Mouse (Mus musculus) embryo, embryonic 10.5 days (tissue): ENCODE results near the gene Gm20773.
"Not testable (repeated sequence)": the region's sequence is repeated elsewhere in the genome, so short reads cannot be mapped to it uniquely, and the experiment has no call there.

Experiments used
- DNase-seq: peaks from one replicate; pipeline ENCODE4 v3.0.0-alpha.2; 2015; ENCODE audit warnings: low spot score

Gene Gm20773

DNA sequence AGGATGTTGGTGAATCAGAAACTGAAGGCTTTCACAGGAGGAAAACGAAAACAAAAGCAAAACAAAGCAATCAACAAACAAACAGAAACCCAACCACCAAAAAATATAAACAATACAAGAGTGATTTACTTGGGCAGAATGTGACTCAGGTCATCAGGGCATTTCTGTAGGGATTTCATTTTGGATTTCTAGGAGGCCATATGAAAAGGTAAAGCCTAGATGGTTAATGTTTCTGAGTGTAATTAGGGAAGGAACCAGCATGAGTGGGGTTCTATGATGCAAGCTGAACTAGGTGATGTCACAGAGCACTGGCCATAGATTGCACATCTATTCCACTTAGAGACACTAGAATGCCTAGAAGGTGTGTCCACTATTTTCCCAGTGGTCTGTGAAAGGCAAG is at the start of gene Gm20773:
Gene Gm20773 (plus strand): TSS at position 301 of the 400 bp plus-strand sequence.
- DNase-seq = not testable (repeated sequence)

DNA sequence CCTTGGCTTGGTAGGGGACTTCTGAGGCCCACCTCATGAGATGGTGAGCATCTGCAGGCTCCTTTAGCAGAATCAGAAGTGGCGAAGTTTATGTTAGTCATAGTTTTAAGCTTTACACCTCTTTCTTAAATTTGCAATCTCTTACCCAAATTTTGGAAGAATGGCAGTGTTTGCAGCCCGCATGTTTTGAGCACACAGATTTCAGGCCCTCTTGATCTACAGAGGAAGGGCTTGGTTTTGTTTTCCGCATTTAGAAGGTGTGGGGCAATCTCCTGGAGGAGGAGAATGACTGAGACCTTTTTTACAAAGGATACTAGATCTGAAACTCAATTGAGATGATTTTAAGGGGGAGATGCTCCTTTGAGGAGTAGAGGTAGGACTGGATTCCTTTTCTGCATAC is 28.3 kb upstream of the Gm20773 start, which contains the start of gene Gm21866:
Gene Gm21866 (minus strand): TSS at position 101 of the 400 bp plus-strand sequence.
- not testable (repeated sequence) for DNase-seq
